Mouse (Mus musculus): ENCODE results near the gene Csf2ra. TPM values are rescaled to one million over a fixed set of nuclear protein-coding genes. Genes with fewer than 3 reads are reported as not detected.
"Not testable (repeated sequence)": the region's sequence is repeated elsewhere in the genome, so short reads cannot be mapped to it uniquely, and the experiment has no call there.

Csf2ra gene
- 22.2 and 24.8 TPM in 2 replicates for polyA plus RNA-seq (2016; fragmentation: Nextera tagmentation; extraction: Ambion mirVana)

DNA sequence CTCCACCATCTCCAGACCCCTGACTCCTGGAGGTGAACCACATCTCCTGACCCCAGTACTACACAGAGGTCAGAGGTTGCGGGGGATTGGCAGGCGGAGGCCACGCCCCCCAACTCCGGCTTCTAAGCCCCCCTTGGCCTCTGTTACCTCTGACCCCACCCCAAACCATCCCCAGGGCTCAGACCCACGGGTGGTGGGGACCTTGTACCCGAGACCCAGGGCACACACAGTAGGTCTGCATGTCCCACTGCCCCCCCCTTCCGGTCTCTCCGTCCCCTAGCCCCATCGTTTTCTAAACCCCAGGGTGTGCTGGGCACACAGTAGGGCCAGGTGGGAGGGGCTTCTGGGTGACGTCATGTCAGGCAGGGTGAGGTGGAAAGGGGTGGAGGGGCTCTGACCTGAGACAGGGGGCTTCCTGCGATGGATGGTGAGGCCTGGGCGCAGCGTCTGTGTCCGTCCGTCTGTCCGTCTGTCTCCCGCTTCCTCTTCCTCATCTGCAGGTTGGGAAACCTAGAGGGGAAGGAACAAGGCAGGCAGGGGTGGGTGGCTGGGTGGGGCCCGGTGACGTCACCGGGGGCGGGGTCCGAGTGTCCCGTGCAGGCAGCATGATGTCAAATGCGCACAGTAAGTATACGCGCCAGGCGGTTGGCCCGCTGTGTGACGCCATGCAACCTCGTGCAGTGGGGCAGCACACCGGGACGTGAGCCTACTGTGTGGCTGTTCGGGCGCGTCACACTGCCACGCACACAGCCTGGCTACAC, at the start of gene Csf2ra:
Gene Csf2ra (minus strand): TSS at position 489 of the 761 bp plus-strand sequence.
- Histone ChIP-seq H3K27ac (peak within 1 kb of the TSS; percentile 83), H3K4me3 (replicated peaks) (peak within 1 kb of the TSS; percentile 62), H3K9ac (peak within 1 kb of the TSS; percentile 49), H3K9me3 (peaks cover 4% of the 10 kb centered on the region; the same call in 1 of the 2 replicates), H3K4me1 (peaks cover 13% of the 10 kb centered on the region), H3K27me3 (peaks cover 11% of the 10 kb centered on the region; the same call in 1 of the 2 replicates), H3K36me3 (replicated peaks) (no peaks in the 10 kb centered on the region), H3K4me2 (peak within 1 kb of the TSS; percentile 64)
- 61% methylated on average over 36 of the region's 36 CpGs for WGBS
- no peak for ATAC-seq (ENCODE audit: low FRiP score)

DNA sequence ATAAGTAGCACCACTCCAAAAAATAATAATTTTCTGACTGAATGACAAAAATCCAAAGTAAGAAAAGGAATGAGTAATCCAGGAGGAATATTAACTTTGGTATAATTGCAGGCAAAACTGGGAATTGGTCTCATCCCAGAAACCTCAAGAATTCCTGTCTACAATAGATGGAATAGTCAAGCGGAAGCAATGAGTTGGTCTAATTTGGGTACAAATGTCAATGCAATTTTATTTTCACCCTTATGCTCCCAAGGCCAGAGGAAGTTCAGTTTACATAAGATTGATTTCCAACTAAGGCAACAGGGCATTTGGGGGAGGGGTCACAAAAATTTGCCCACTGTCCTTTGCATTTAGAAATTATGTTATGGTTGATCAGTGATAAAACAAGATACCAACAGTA, 47.2 kb upstream of the Csf2ra start:
- Histone ChIP-seq H3K4me1 (no peaks in the 10 kb centered on the region), H3K27me3 (no peaks in the 10 kb centered on the region), H3K4me2 (no peak overlapping the region), H3K9ac (no peak overlapping the region), H3K4me3 (replicated peaks) (no peak overlapping the region), H3K9me3 (no peaks in the 10 kb centered on the region), H3K36me3 (replicated peaks) (no peaks in the 10 kb centered on the region), H3K27ac (no peak overlapping the region)
- 94% methylated on average over 1 of the region's 1 CpGs for WGBS
- ATAC-seq (ENCODE audit: low FRiP score) = no peak

DNA sequence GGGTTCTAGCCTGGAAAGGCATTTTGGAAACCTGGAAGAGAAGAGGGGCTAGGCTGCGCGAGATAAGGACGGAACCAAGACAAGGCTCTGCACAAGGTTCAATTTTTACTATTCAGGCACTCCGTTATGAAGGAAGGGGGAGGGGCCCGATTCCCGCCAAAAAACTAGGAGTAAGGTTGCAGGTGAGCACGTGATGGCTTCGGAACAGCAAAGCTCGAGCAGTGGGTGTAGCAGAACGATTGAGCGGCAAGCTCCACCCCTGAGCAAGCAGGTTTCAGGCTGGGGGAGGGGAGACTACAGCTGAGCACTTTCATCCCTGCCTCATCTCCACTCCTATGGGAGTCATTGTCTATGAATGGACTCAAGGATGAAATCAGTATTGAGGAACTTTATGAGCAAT, 40.9 kb upstream of the Csf2ra start:
- H3K27me3 ChIP-seq; H3K9me3 ChIP-seq; H3K27ac ChIP-seq; H3K4me1 ChIP-seq; H3K9ac ChIP-seq; ATAC-seq (ENCODE audit: low FRiP score); H3K4me2 ChIP-seq; H3K36me3 ChIP-seq (replicated peaks); H3K4me3 ChIP-seq (replicated peaks): not testable (repeated sequence)
- WGBS = 43% methylated on average over 11 of the region's 11 CpGs

DNA sequence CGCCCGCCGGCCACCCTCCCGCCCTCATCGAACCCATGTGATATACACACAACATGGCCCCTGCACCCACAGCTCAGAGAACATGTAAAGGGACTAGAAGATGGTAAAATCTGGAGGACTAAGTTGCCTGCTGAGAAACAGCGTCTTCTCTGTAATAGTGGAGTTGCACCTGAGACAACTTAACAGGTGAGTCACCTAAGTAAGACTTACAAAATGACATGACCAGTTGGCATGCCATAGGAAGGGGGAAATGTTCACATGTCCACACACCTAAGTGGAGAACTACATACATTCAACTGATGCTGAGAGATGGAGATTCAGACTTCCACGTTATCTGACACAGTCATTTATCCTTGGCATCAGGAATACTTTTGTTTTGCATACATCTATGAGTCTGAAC, 38.9 kb upstream of the Csf2ra start:
- H3K4me1 ChIP-seq = no peaks in the 10 kb centered on the region
- no peak overlapping the region for H3K9ac ChIP-seq
- no peak overlapping the region for H3K4me2 ChIP-seq
- no peak overlapping the region for H3K27ac ChIP-seq
- no peaks in the 10 kb centered on the region for H3K27me3 ChIP-seq
- no peaks in the 10 kb centered on the region for H3K36me3 ChIP-seq (replicated peaks)
- no peak for ATAC-seq (ENCODE audit: low FRiP score)
- no peaks in the 10 kb centered on the region for H3K9me3 ChIP-seq
- WGBS = 21% methylated on average over 7 of the region's 7 CpGs
- H3K4me3 ChIP-seq (replicated peaks) = no peak overlapping the region

DNA sequence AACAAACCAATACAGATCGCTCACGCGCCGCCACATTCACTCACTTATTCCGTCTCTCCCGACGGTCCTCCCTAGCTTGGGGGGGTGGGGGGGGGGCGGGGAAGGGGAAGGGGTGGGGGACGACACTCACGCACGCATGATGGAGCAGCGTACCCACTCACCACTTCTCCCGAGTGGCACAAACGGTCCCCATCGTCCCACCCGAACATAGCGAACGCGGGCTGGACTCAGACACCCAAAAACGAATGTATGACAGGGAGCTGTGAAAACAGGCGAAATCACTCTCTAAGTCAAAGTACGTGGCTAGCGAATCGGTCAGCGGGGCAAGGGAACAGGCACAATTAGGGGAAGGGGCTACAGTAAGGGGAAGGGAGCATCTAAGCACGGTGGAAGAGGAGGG, 38.4 kb upstream of the Csf2ra start:
- Histone ChIP-seq H3K4me3 (replicated peaks) (no peak overlapping the region), H3K9ac (no peak overlapping the region), H3K9me3 (no peaks in the 10 kb centered on the region), H3K27ac (no peak overlapping the region), H3K4me2 (no peak overlapping the region), H3K36me3 (replicated peaks) (no peaks in the 10 kb centered on the region), H3K27me3 (no peaks in the 10 kb centered on the region), H3K4me1 (no peaks in the 10 kb centered on the region)
- ATAC-seq (ENCODE audit: low FRiP score) = no peak
- WGBS = 5% methylated on average over 26 of the region's 26 CpGs

DNA sequence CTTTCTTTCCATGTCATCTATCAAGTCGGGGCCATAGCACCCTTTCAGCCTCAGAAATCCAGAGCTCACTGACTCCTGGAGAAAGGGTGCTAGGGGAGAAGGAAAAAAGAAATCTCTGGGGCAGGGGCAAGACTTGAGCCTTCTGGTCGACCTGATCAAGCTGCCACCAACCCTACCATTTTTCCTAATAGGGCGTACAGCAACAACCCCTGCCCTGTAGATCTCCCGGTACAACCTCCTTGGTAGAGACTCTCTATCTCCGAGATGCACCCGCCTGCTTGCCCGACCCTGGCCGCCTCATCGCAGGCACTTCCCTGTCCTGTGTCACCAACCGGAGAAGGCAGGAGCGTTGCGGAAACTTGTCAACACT, 38.0 kb upstream of the Csf2ra start:
- Histone ChIP-seq H3K27me3 (0 out of 2 replicates have a peak, but pooled peaks cover 2% of the 10 kb centered on the region), H3K4me3 (replicated peaks) (no peak overlapping the region), H3K4me2 (no peak overlapping the region), H3K27ac (no peak overlapping the region), H3K9me3 (no peaks in the 10 kb centered on the region), H3K36me3 (replicated peaks) (no peaks in the 10 kb centered on the region), H3K9ac (no peak overlapping the region), H3K4me1 (no peaks in the 10 kb centered on the region)
- WGBS = 3% methylated on average over 12 of the region's 12 CpGs
- ATAC-seq (ENCODE audit: low FRiP score) = no peak

DNA sequence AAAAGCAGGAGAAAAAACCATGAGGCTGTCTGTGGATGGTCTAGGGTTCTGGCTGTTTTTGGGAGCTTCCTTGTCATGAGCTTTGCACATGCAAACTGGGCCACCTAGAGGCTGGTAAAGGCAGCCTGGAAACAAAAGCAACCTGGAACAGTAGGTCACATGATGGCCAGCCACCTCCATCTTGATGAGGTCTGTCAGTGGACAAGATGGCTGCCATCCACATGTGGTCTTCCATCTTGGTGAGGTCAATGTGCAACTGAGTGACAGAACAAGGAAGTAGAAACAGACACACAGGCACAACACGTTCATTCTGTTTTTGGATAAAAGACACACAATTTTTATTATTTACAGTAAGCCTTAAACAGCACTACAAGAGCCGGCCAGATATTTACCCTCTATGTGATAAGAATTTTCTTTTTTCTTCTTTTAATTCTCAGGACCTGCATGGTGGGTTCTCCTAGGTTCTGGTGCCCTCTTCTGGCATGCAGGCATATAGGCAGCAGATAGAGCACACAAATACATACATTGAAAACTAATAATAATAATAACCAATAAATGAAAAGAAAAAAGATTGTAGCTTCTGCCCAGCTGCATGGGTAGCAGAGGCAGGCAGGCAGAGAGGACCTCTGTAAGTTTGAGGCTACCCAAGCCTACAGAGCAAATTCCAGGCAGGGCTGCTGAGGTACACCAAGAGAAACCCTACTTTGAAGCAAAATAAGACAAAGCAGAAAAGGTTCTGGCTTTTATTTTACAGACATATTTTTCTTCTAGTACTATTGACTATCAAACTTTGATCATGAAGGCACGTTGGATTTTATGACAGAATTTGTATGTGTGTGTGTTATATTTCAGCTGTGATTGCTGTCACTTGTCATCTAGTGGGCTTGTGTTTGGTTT, 37.4 kb upstream of the Csf2ra start:
- H3K4me2 ChIP-seq = no peak overlapping the region
- 31% methylated on average over 3 of the region's 3 CpGs for WGBS
- no peak overlapping the region for H3K9ac ChIP-seq
- H3K27me3 ChIP-seq = 0 out of 2 replicates have a peak, but pooled peaks cover 4% of the 10 kb centered on the region
- no peaks in the 10 kb centered on the region for H3K36me3 ChIP-seq (replicated peaks)
- peak; percentile 49 for ATAC-seq (ENCODE audit: low FRiP score)
- H3K27ac ChIP-seq = no peak overlapping the region
- no peak overlapping the region for H3K4me3 ChIP-seq (replicated peaks)
- no peaks in the 10 kb centered on the region for H3K4me1 ChIP-seq
- no peaks in the 10 kb centered on the region for H3K9me3 ChIP-seq

DNA sequence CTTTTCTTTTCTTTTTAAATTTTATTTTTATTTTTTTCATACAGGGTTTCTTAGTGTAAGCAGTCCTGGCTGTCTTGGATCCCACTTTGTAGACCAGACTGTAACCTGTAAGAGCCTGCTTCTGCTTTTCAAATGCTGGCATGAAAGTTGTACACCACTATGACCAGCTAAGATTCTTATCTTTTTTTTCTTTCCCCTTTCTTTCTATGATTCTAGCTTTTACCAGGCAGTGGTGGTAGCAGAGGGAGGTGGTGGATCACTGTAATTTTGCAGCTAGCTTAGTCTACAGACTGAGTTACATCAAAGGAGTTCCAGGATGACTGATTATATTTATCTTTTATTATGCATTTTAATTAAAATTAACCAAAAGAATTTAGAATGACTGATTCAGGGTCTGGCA, 36.7 kb upstream of the Csf2ra start:
- H3K9me3 ChIP-seq = no peaks in the 10 kb centered on the region
- no peak overlapping the region for H3K9ac ChIP-seq
- H3K27ac ChIP-seq = no peak overlapping the region
- H3K4me3 ChIP-seq (replicated peaks) = no peak overlapping the region
- ATAC-seq (ENCODE audit: low FRiP score) = no peak
- no peak overlapping the region for H3K4me2 ChIP-seq
- H3K36me3 ChIP-seq (replicated peaks) = no peaks in the 10 kb centered on the region
- H3K4me1 ChIP-seq = no peaks in the 10 kb centered on the region
- 0 out of 2 replicates have a peak, but pooled peaks cover 4% of the 10 kb centered on the region for H3K27me3 ChIP-seq

DNA sequence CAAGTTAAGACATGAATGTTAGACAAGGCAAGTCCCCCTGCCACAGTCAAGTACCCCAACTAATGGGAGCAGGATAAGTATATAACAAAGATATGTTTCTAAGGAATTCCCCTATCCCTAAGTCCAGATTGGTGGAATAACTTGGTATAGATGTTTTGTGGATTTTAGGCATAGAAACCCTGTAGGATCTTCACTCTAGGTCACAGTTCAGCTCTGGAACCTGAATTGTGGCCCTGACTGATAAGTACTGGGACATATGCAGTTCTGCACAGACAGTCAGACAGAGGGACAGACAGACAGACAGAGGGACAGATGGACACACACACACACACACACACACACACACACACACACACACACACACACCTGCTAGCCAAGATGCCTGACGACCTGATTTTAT, 36.0 kb upstream of the Csf2ra start:
- Histone ChIP-seq H3K9me3 (no peaks in the 10 kb centered on the region), H3K4me2 (no peak overlapping the region), H3K27me3 (0 out of 2 replicates have a peak, but pooled peaks cover 4% of the 10 kb centered on the region), H3K4me3 (replicated peaks) (no peak overlapping the region), H3K4me1 (no peaks in the 10 kb centered on the region), H3K36me3 (replicated peaks) (no peaks in the 10 kb centered on the region), H3K27ac (no peak overlapping the region), H3K9ac (no peak overlapping the region)
- no peak for ATAC-seq (ENCODE audit: low FRiP score)
- 60% methylated on average over 1 of the region's 1 CpGs for WGBS

DNA sequence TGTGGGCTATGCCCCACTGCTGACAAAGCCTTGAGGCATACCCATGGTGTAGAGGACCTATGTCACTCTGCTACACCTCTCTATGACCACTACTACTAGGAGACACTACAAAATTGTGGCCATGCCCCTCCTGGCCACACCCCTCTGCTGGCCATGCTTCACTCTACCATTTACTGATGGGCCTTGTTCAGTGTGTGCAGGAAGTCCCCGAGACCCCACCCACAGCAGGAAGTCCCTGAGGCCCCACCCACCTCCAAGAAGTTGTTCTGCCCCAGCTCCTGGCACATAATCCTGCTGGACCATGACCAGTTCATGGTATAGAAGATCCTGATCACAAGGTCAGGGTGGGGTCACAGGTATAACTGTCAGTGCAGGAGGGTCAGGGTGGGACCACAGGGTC, 33.0 kb upstream of the Csf2ra start:
- no peak overlapping the region for H3K27ac ChIP-seq
- H3K36me3 ChIP-seq (replicated peaks) = no peaks in the 10 kb centered on the region
- no peaks in the 10 kb centered on the region for H3K4me1 ChIP-seq
- H3K9ac ChIP-seq = no peak overlapping the region
- no peak for ATAC-seq (ENCODE audit: low FRiP score)
- 100% methylated on average over 1 of the region's 1 CpGs for WGBS
- H3K4me2 ChIP-seq = no peak overlapping the region
- H3K4me3 ChIP-seq (replicated peaks) = no peak overlapping the region
- H3K9me3 ChIP-seq = no peaks in the 10 kb centered on the region
- 0 out of 2 replicates have a peak, but pooled peaks cover 4% of the 10 kb centered on the region for H3K27me3 ChIP-seq

DNA sequence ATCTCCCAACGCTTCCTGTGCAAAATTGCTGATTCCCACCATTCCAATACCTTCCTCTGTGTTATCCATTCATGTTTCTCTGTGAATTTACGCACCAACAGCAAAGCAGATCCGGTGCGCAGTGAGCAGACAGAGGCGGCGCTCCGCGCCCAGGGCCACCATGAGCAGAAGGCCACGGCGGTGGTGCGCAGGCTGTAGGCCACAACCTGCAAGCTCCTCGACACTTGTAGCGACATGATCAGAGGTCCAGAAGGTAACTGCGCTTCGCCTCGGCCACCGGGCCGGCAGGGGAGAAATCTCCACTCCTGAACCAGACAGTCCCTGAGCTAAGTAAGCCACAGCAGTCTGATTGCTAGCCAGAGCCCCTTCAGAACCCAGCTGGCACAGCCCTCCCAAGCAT, 29.5 kb upstream of the Csf2ra start:
- H3K27ac ChIP-seq = no peak overlapping the region

DNA sequence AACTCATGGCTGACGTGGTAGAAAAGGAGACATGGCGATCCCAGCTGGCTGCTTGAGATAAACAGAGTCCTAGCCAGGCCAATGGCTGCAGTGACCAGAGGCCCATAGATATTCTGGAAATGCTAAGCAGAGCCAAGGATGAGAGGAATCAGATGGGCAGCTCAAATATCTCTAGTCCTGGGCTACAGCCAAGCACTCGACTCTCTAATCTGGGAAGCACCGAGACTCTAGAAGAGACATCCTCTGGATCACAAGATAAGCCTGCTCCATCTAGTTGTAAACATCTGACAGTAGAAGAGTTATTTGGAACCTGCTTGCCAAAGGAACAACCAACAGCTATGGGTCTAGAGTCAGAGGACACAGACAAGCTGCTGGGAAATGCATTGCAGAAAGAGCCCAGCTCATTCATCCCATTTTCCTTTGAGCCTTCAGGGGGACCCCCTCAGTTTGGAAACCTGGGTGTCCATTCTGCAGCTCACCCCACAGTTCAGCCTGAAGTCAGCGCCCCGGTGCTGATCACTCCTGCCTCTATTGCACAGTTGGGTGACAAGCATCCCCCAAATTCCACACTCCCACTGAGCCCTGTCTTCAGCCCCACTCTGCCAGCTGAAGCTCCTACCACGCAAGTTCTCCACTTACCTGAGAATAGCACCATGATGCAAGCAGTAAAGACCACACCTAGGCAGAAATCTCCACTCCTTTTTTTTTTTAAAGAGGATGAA, 28.1 kb upstream of the Csf2ra start:
- 92% methylated on average over 7 of the region's 7 CpGs for WGBS

More for the DNA sequence above, 29.5 kb upstream of the Csf2ra start:
- Histone ChIP-seq H3K4me2 (no peak overlapping the region), H3K36me3 (replicated peaks) (no peaks in the 10 kb centered on the region), H3K9me3 (no peaks in the 10 kb centered on the region), H3K4me1 (no peaks in the 10 kb centered on the region), H3K4me3 (replicated peaks) (no peak overlapping the region), H3K9ac (no peak overlapping the region), H3K27me3 (0 out of 2 replicates have a peak, but pooled peaks cover 4% of the 10 kb centered on the region)
- ATAC-seq (ENCODE audit: low FRiP score) = no peak
- 97% methylated on average over 18 of the region's 18 CpGs for WGBS

More for the DNA sequence above, 28.1 kb upstream of the Csf2ra start:
- Histone ChIP-seq H3K27me3 (0 out of 2 replicates have a peak, but pooled peaks cover 3% of the 10 kb centered on the region), H3K9ac (no peak overlapping the region), H3K36me3 (replicated peaks) (no peaks in the 10 kb centered on the region), H3K27ac (no peak overlapping the region), H3K4me3 (replicated peaks) (no peak overlapping the region), H3K4me2 (no peak overlapping the region), H3K4me1 (no peaks in the 10 kb centered on the region), H3K9me3 (no peaks in the 10 kb centered on the region)
- no peak for ATAC-seq (ENCODE audit: low FRiP score)

All from forebrain, embryonic 12.5 days (tissue).